Mouse (Mus musculus) kidney, adult 2 months (tissue): ENCODE measurements at regions not wholly inside any gene's neighbourhood (a gene's known extent, or its start where the extent isn't known, plus 50 kb on each side); places are given as distances from the start of the nearest gene placed in this dataset.

Experiments used
- DNase-seq: peaks from one replicate; pipeline ENCODE4 v3.0.0; 2021
- H3K27ac ChIP-seq: fragments of 200-500 bp; 2 replicates; pipeline ENCODE4 v1.5.1; 2012; ENCODE audit warnings: low read depth, low read length, control low read depth, inconsistent platforms; ENCODE audit not compliant: insufficient read depth
- H3K27me3 ChIP-seq: fragments of 200-500 bp; replicated peaks from 2 replicates; pipeline ENCODE4 v1.6.1; 2012; ENCODE audit warnings: mild to moderate bottlenecking, moderate library complexity, low read length, inconsistent platforms; ENCODE audit not compliant: control insufficient read depth, insufficient read depth
- H3K36me3 ChIP-seq: fragments of 200-500 bp; 2 replicates; pipeline ENCODE4 v1.6.1; 2012; ENCODE audit warnings: mild to moderate bottlenecking, moderate library complexity, low read length, inconsistent platforms; ENCODE audit not compliant: control insufficient read depth, insufficient read depth
- H3K4me1 ChIP-seq: fragments of 200-500 bp; 2 replicates; pipeline ENCODE4 v1.6.1; 2011; ENCODE audit warnings: low read length; ENCODE audit not compliant: control insufficient read depth, insufficient read depth
- H3K4me3 ChIP-seq: fragments of 200-500 bp; 2 replicates; pipeline ENCODE4 v1.5.1; 2011; ENCODE audit warnings: mild to moderate bottlenecking, low read depth, low read length, control low read depth; ENCODE audit not compliant: insufficient read depth
- CTCF ChIP-seq: fragments of 200-500 bp; conservative IDR thresholded peaks from 2 replicates; pipeline ENCODE4 v1.5.1; 2011; ENCODE audit warnings: low read depth, mild to moderate bottlenecking, control low read depth, low read length, moderate library complexity, mixed read lengths; ENCODE audit not compliant: insufficient read depth, insufficient read length
- POLR2A ChIP-seq: fragments of 200-500 bp; IDR thresholded peaks from one replicate; pipeline ENCODE4 v1.6.1; 2011; ENCODE audit warnings: low read depth, low read length, control low read depth
- WGBS: fragments of 180-500 bp; shearing (Covaris S2); methylation state at CpG from one replicate; pipeline ENCODE4 v1.1.7; 2018; 5-methylcytosine and 5-hydroxymethylcytosine counted together

DNA sequence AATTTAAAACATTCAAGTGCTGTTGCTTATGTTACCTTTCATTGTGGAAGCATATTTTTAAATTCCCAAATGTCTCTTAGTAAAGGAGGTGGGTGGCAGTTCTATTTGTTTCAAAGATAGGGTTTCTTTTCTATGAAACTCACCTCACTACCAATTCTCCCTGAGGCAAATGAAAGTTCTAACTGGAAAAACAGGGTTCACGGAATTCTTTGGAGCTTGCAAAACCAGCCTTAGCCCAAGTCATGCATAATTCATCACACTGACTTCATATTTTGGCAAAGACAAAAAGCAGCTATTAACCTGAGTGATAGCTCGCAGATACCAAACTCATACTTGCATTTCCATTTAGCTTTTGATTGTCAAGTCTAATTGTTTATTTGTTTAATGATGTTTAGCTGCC lies 73.8 kb downstream of the Dio2 start:
- no peak overlapping the region for H3K4me3 ChIP-seq
- TF ChIP-seq CTCF (no peak), POLR2A (no peak)
- no peaks in the 10 kb centered on the region for H3K27me3 ChIP-seq
- no peaks in the 10 kb centered on the region for H3K4me1 ChIP-seq
- 39% methylated on average over 2 of the region's 2 CpGs for WGBS
- H3K27ac ChIP-seq, result no peak overlapping the region
- peak; percentile 63 for DNase-seq
- H3K36me3 ChIP-seq, result no peaks in the 10 kb centered on the region

DNA sequence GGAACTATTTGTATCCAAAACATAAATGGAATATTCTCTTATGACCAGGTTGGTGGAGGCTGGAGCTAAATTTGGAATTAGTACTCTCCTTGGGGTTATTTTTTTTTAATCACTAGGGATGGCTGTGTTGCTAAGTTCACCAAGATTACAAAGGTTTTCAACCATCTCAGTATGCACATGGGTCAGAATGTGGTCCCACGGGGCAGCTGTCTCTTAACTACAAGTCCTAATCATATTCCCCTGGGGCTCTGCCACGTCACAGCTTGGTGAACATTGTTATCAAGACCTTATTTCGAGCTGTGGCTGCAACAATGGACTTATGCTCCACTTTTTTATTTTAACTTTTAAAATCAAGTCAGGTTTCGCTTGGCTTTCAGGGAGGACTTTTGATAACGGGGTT lies 92.8 kb downstream of the Dio2 start:
- WGBS, result 65% methylated on average over 5 of the region's 5 CpGs
- no peaks in the 10 kb centered on the region for H3K4me1 ChIP-seq
- no peaks in the 10 kb centered on the region for H3K36me3 ChIP-seq
- H3K27me3 ChIP-seq, result no peaks in the 10 kb centered on the region
- no peak for TF ChIP-seq CTCF
- no peak for TF ChIP-seq POLR2A
- no peak for DNase-seq
- H3K4me3 ChIP-seq, result no peak overlapping the region
- H3K27ac ChIP-seq, result no peak overlapping the region

DNA sequence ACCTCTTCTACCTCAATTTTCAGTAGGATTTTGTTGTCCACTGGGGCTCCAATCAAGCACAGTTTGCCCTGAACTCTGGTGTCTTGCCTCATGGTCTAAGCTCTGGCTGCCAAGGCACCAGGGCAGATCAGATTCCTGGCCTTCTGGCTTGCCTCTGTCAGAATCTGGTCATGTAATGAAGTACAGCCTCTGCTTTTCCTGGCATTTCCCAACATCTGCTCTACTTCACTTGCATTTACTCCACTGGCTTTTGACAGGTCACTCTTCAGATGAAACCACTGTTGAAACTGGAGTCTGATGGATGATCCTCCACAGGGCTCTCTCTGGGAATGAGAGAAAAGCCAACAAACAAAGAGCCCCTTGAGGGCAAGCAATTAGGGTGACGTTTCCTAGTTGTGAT lies 94.3 kb downstream of the Dio2 start:
- Histone ChIP-seq H3K4me3 (no peak overlapping the region), H3K27me3 (no peaks in the 10 kb centered on the region), H3K36me3 (no peaks in the 10 kb centered on the region), H3K4me1 (no peaks in the 10 kb centered on the region), H3K27ac (no peak overlapping the region)
- 12% methylated on average over 1 of the region's 1 CpGs for WGBS
- DNase-seq, result no peak
- no peak for TF ChIP-seq POLR2A
- TF ChIP-seq CTCF, result no peak

DNA sequence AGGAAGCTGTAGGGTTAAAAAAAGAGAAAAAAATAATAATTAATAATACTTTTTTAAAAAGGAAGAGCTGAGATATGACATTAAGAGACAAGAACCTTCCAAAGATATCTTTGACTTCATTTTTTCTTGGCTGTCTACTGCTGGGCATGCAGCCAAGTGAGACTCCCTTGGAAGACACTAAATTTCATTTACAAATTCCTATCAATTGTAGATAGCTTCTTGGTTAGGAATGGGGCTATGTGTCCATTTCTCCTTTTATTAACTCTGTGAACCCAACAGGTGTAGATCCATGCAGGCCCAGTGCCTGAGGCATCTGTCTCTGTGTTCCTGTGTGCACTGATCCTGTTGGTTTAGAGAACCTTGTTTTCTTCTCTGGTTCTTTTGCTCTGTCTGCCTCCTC lies 113.4 kb downstream of the Dio2 start:
- Histone ChIP-seq H3K4me3 (no peak overlapping the region), H3K36me3 (no peaks in the 10 kb centered on the region), H3K27ac (no peak overlapping the region), H3K4me1 (no peaks in the 10 kb centered on the region), H3K27me3 (no peaks in the 10 kb centered on the region)
- no peak for TF ChIP-seq POLR2A
- no peak for DNase-seq

DNA sequence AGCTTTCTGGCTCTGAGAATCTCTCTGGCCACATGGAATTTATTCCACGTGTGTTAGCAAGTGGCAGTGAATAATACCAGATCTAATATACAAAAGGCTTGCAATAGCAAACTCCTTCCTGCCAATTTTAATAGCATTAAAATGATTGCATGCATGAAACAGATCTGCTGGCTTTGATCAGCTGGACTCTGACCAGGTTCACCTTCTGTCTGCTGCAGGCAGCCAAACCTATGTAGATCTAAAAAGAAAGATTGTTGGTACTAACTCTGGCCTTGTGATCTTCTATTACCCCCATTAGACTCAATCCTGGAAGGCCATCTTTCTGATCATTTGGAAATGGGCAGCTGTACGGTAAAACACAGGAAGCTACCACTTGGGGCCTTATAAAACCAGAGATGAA lies 114.8 kb downstream of the Dio2 start:
- Histone ChIP-seq H3K36me3 (no peaks in the 10 kb centered on the region), H3K4me3 (no peak overlapping the region), H3K27ac (no peak overlapping the region), H3K4me1 (no peaks in the 10 kb centered on the region), H3K27me3 (no peaks in the 10 kb centered on the region)
- DNase-seq, result no peak
- TF ChIP-seq CTCF (no peak), POLR2A (no peak)
- WGBS, result 78% methylated on average over 2 of the region's 2 CpGs

DNA sequence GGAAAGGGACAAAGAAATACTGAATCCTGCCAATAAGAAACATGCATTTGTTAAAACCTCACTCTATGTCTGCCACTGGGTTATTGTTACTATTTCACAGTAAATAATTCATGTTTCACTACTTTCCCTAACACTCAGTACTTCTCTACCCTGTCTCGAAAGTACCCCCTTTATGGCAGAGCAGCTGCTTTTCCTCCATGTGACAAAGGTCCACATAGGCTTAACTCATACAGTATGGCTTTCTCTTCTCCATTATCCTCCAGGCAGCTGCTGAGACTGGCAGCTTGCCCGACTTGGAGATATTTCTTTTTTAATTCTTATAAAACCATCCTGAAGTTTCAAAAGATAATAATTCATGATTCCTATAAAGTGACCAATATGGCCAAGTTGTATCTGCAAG lies 129.4 kb downstream of the Dio2 start:
- 54% methylated on average over 2 of the region's 2 CpGs for WGBS
- H3K36me3 ChIP-seq, result no peaks in the 10 kb centered on the region
- H3K4me3 ChIP-seq, result no peak overlapping the region
- no peak for TF ChIP-seq CTCF
- TF ChIP-seq POLR2A, result no peak
- no peak overlapping the region for H3K27ac ChIP-seq
- H3K27me3 ChIP-seq, result no peaks in the 10 kb centered on the region
- no peaks in the 10 kb centered on the region for H3K4me1 ChIP-seq
- no peak for DNase-seq

DNA sequence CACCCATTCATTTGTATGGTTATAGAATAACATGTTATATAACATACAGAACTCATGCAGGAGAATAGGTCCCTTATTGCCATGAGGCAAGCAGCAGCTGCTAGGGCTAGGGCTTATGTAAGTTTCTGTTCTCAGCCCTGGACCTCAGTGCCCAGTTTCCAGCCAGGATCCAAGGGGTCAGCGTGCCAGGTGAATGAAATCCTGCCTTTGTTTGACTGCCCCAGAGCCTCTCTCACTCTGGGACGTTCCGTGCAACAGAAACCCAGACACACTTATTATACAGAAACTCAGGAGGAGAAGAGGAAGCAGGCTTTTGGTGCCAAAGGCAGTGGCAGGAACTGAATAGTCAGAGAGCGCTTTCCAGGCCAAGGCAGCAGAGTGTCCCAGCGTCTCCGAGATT lies 130.3 kb downstream of the Dio2 start:
- 73% methylated on average over 6 of the region's 6 CpGs for WGBS
- Histone ChIP-seq H3K4me1 (no peaks in the 10 kb centered on the region), H3K27ac (no peak overlapping the region), H3K27me3 (no peaks in the 10 kb centered on the region), H3K36me3 (no peaks in the 10 kb centered on the region), H3K4me3 (no peak overlapping the region)
- no peak for TF ChIP-seq CTCF
- TF ChIP-seq POLR2A, result no peak
- DNase-seq, result no peak

DNA sequence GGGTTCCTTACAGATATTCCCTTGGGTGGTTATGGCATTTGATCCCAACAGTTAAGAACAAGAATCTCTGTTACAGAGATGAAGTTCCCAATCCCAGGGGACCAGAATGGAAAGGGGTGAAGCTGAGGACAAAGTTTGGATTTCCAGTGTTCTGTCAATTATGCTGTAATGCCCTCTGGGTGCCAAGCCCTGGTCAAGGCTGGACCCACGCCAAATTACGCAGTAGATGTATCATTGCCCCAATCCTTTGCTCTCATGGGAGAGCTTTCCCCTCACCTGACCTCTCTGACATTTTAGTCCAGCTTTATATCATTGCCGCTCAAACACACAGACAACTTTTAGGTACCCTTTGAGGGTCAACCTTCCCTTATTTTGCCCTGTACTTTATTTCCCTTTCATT lies 158.2 kb downstream of the Dio2 start:
- DNase-seq, result no peak
- Histone ChIP-seq H3K36me3 (no peaks in the 10 kb centered on the region), H3K4me1 (no peaks in the 10 kb centered on the region), H3K27me3 (no peaks in the 10 kb centered on the region), H3K4me3 (no peak overlapping the region), H3K27ac (no peak overlapping the region)
- no peak for TF ChIP-seq CTCF
- no peak for TF ChIP-seq POLR2A
- 85% methylated on average over 3 of the region's 3 CpGs for WGBS
